ENCODE assay signal across 35 mouse cellular contexts in genomic region chr2:32617109-32617508, GRCm38 (mm10). TPM values are rescaled to one million over a fixed set of nuclear protein-coding genes. Genes with fewer than 3 reads are reported as not detected.
"Had no signal": no experiment of that assay in that cellular context is flagged by ENCODE, and none has a peak within 500 bp of the region (broad histone marks: within the 10 kb centered on the region; RNA-seq: fewer than 3 reads in every experiment).

No protein-coding gene starts in this region.

- DNase-seq: left cerebral cortex, postnatal 4 days; liver, embryonic 13.5 days; liver, postnatal 0 days; lung, adult 18-20 months; lung, adult 2 months; lung, embryonic 14.5 days; lung, postnatal 10 days; lung, postnatal 14 days; lung, postnatal 36 days; lung, postnatal 4 days; midbrain, embryonic 14.5 days had no signal

- H3K27me3 ChIP-seq: limb, embryonic 12.5 days; limb, embryonic 13.5 days; limb, embryonic 15.5 days; liver, embryonic 12.5 days; liver, embryonic 13.5 days; liver, embryonic 15.5 days; lung, embryonic 15.5 days; megakaryocyte, embryonic 14.5 days; midbrain, embryonic 12.5 days; midbrain, embryonic 13.5 days; midbrain, embryonic 15.5 days had no signal

- H3K9me3 ChIP-seq: limb, embryonic 10.5 days; limb, embryonic 12.5 days; liver, embryonic 13.5 days; liver, embryonic 15.5 days; lung, embryonic 15.5 days; megakaryocyte, embryonic 14.5 days; midbrain, embryonic 10.5 days; midbrain, embryonic 12.5 days; midbrain, embryonic 15.5 days had no signal

- H3K4me3 ChIP-seq: limb, embryonic 10.5 days; limb, embryonic 12.5 days; limb, embryonic 13.5 days; limb, embryonic 15.5 days; liver, embryonic 12.5 days; liver, embryonic 13.5 days; liver, embryonic 15.5 days; lung, embryonic 15.5 days; megakaryocyte, embryonic 14.5 days; midbrain, embryonic 10.5 days; midbrain, embryonic 12.5 days; midbrain, embryonic 13.5 days; midbrain, embryonic 15.5 days; myocyte had no signal

- H3K4me2 ChIP-seq: limb, embryonic 12.5 days; limb, embryonic 13.5 days; limb, embryonic 15.5 days; liver, embryonic 11.5 days; liver, embryonic 12.5 days; liver, embryonic 13.5 days; liver, embryonic 15.5 days; lung, embryonic 14.5 days; lung, embryonic 15.5 days; midbrain, embryonic 11.5 days; midbrain, embryonic 12.5 days; midbrain, embryonic 13.5 days; midbrain, embryonic 15.5 days had no signal

- H3K27ac ChIP-seq: limb, embryonic 10.5 days; limb, embryonic 12.5 days; limb, embryonic 13.5 days; limb, embryonic 15.5 days; liver, embryonic 12.5 days; liver, embryonic 13.5 days; liver, embryonic 14.5 days; liver, embryonic 15.5 days; lung, embryonic 15.5 days; macrophage; midbrain, embryonic 10.5 days; midbrain, embryonic 12.5 days; midbrain, embryonic 13.5 days; midbrain, embryonic 15.5 days had no signal

- ATAC-seq: liver, embryonic 12.5 days; liver, postnatal 0 days; lung, postnatal 0 days; midbrain, embryonic 13.5 days; midbrain, embryonic 15.5 days; midbrain, embryonic 16.5 days had no signal

- H3K9ac ChIP-seq: limb, embryonic 12.5 days; limb, embryonic 13.5 days; limb, embryonic 15.5 days; liver, embryonic 12.5 days; liver, embryonic 13.5 days; liver, embryonic 14.5 days; liver, embryonic 15.5 days; liver, postnatal 0 days; lung, embryonic 14.5 days; lung, embryonic 15.5 days; midbrain, embryonic 12.5 days; midbrain, embryonic 13.5 days; midbrain, embryonic 15.5 days had no signal

RNA-seq across cellular contexts. Expression of gene Ak1, which starts 4.4 kb away (rescaled TPM):
- total RNA-seq: megakaryocyte, adult 5-6 weeks; monocyte, adult 5-6 weeks had no signal

RNA-seq across cellular contexts. Expression of gene 9430097D07Rik, which starts 41.6 kb away (rescaled TPM):
- total RNA-seq: liver, adult 2 months; megakaryocyte progenitor cell, adult 5-6 weeks; megakaryocyte, adult 5-6 weeks; monocyte, adult 5-6 weeks had no signal
- polyA plus RNA-seq: limb, embryonic 12.5 days; limb, embryonic 15.5 days; liver, adult 2 months; liver, embryonic 11.5 days; liver, embryonic 12.5 days; liver, embryonic 13.5 days; liver, embryonic 15.5 days; liver, postnatal 0 days; lung, adult 2 months; lung, embryonic 14.5 days; lung, embryonic 16.5 days; lung, postnatal 0 days; macrophage had no signal
